Mouse (Mus musculus): ENCODE data around the gene Mboat1. TPM values are rescaled to one million over a fixed set of nuclear protein-coding genes. Genes with fewer than 3 reads are reported as not detected.

Mboat1 gene
- total RNA-seq, 2 experiments from 2014 or later: 1.00 to 1.4 TPM

DNA sequence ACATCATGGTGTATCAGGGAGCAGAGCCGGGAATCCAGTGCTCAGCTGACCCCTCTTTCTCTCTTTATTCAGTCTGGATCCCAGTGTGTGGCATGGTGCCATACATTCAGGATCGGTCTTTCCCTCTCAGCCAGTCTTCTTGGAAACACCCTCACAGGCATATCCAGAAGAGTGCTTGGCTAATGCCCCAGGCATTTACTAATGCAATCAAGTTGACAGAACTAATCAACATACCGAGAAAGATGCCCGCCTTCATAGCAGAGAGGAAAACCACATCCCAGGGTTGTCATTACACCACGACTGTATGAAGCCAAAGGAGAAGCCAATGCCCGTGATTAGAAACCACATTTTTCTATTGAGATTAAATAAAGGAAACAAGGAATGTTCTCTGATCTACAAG, 41.1 kb downstream of the Mboat1 start:
- intact Hi-C loops (cut with DNase I): no loop called here
- DNase-seq: no peak

DNA sequence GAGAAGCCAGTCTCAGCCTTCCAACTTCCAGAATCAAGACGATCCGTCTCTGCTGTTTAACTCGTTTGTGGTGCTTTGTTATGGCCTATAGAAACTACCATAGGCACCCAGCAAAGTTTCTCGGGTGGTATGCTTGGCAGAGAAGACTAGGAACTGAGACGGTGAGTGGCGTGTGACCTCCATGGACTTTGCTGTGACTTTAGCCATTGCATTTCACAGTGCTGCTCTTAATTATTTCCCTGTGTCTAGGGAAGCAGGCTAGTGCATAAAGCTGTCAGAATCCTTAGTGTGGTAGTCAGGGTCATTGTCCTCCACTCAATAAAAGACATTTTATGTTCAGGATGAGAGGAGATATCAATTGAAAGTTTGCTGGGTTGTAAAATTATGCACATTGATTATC, 49.3 kb downstream of the Mboat1 start:
- DNase-seq: no peak
- intact Hi-C loops (cut with DNase I): no loop called here

DNA sequence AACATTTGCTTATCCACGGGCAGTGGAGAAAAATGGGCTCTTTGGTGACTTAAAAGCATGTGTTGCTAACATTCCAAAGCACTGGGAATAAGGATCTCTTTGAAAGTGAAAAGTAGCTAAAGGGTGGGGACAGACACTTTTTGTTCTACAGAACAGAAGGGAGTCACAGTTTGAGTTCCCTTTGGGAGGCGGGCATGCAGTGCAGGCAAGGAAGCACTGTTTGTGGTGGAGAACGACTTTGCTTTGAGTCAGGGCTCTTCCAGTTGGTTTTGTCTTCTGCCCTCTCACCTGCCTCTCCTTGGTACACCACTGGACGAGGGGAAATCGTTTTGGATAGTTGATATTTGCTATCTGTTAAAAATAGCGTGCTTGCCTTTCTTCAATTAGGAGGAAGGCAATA, 49.7 kb downstream of the Mboat1 start:
- intact Hi-C loops (cut with DNase I): no loop called here
- DNase-seq: no peak

DNA sequence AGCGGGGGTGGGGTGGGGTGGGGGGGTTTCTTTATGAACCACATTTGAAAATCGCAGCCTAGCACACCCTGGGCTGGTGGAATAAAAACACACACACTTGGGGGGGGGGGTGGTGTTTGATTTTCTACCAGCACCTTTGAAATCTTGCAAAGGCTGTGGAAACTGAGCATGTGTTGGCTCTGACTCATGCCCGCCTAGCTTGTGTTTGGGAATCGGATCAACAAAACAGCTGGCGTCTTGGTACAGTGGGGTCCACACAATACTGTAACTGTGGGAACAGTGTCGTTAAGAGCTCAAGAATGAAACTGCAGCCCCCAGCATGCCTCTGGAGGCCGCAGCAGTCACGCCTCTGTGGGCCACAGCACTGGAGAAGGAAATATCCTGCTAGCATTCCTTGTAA, 50.2 kb downstream of the Mboat1 start:
- DNase-seq: peak in 1 of 2 experiments; percentile 25
- intact Hi-C loops (cut with DNase I): no loop called here

DNA sequence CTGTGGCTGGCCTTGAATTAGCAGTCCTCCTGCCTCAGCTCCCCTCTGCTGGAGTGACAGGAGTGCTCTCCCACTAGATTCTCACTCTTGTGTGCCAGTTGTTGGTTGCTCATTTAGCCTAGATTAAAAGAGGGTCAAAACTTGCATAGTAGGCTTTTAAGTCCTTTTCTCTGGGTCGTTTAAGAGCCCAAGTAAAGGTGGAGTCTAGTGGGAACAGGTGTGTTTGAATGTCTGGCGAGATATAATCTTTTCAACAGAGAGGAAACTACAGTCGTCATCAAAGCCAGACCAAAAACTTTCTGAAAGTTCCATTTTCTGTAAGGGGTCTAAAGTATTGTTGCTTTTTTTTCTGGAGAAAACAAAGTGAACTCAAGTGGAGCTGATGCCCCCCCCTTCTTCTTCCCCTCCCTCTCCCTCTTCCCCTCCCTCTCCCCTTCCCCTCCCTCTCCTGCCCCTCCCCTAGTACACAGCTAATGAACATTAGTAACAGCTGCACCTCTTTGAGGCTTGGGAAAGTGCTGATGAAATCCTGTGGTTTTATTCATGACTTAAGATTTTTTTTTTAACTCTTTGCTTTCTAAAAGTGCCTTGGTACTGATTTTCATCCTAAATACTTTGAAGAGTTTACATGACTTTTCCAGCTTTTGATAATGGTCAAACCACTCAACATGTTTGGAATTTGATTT, 55.9 kb downstream of the Mboat1 start:
- intact Hi-C loops (cut with DNase I): no loop called here
- no peak for DNase-seq

DNA sequence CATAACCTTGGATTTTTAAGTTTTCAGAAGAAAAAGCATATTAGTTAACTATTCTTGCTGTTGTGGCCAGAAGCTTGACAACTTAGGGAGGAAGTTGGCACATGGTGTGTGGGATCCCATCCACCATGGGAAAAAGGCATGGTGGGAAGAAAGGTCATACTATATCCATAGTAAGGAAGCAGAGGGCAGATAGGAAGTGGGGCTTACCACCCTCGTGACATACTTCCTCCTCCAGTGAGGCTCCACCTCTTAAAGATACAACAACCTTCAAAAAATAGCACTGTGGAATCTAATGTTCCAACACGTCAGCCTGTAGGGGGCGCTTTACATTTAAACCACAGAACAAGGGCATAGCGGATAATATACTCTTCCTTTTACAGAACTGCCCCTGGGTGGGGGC, 57.1 kb downstream of the Mboat1 start:
- intact Hi-C loops (cut with DNase I): no loop called here
- no peak for DNase-seq

DNA sequence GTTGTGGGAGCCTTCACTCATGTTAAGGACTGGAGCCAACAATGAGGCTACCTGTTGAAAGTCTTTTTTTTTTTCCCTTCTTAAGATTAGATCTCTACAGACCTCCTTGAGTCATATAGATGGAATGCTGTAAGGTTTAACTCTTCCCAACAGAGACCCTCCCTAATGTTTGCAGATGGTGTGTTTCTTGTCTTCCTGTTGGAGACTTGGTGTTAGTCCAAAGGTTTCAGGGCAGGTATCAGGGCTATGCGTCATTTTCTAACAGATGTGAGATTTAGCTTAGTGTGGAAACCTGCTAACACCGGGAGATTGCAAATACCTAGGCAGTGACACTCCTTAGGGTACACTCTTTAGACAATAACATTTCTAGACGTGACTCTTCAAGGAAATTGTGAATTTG, 58.5 kb downstream of the Mboat1 start:
- DNase-seq: no peak
- intact Hi-C loops (cut with DNase I): loop anchor here (5.0 kb wide), 1 partner anchor 57 kb away; no protein-coding TSS in a partner anchor

DNA sequence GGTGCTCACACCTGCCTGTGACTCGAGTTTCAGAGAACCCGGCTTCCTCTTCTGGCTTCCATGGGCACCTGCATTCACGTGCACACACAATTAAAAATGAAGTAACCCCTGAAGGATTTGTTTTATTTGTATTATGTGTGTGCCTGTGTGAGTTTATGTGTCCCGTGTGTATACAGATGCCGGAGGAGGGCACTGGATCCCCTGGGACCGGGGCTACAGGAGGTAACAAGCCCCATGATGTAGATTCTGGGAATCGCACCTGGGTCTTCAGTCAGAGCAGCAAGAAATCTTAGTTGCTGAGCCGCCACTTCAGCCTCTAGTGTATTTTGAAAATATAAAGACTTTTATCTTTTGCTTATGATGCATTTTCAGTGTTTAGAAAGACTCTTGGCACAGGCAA, 60.4 kb downstream of the Mboat1 start:
- no peak for DNase-seq
- intact Hi-C loops (cut with DNase I): loop anchor here (5.0 kb wide), 1 partner anchor 56 kb away; no protein-coding TSS in a partner anchor

DNA sequence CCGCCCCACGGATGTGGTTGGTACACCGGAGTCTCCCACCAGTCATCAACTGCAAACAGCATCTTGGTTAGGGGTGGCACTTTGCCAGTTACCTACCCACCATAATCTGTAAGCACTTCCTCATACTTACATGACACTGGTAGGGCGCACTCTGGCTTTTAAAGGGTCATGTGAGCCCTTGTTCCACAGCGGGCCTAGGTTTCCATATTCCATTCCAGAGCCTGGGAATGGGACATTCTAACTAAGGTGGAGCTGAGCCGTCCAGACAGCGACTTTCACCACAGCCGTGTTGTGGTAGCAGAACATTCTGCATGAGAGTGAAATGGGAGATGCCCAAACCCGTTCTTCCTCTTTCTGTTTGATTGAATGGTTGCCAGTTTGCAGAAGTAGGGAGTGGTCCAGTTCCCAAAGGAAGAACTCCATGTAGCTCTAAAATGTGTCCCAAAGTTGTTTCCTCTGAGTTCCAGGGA, 61.8 kb downstream of the Mboat1 start:
- intact Hi-C loops (cut with DNase I): loop anchor here (5.0 kb wide), 1 partner anchor 54 kb away; no protein-coding TSS in a partner anchor
- no peak for DNase-seq

DNA sequence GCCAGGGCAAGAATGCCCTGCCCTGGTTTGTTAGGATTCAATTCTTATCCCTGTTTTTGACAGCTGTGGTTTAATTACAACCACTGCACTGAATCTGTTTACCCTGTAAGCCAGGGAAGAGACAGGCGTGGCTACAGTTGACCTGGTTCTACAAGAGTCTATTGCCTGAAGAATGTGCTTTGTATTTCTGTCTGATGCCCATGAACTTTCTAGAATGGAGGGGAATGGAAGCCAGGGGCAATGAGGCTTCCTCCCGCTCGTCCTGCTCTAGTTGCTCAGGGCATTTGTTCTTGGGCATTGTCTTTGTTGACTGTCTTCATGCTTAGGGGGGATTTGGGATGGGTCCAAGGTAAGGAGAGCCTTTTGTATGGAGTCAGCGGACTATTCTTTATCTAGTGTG, 63.5 kb downstream of the Mboat1 start:
- no peak for DNase-seq
- intact Hi-C loops (cut with DNase I): loop anchor here (5.0 kb wide), 1 partner anchor 52 kb away; no protein-coding TSS in a partner anchor

DNA sequence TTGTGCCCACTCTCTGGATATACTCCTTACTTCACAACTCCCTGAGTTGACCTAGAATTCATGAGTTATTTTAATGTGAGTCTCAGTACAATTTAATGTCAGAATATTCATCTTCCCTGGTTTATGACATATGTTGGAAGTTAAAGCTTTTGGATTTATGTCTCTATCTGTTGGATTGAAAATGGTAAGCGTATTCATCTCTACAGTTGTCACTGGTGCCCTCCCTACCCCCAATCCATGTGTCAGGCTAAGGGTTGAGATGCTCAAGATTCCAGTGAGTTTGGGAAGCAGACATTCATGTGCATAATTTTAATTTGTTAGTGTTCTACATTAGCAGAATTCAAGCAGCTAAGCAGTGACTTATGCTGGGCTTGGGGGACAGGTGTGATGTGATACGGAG, 64.4 kb downstream of the Mboat1 start:
- intact Hi-C loops (cut with DNase I): no loop called here
- no peak for DNase-seq

DNA sequence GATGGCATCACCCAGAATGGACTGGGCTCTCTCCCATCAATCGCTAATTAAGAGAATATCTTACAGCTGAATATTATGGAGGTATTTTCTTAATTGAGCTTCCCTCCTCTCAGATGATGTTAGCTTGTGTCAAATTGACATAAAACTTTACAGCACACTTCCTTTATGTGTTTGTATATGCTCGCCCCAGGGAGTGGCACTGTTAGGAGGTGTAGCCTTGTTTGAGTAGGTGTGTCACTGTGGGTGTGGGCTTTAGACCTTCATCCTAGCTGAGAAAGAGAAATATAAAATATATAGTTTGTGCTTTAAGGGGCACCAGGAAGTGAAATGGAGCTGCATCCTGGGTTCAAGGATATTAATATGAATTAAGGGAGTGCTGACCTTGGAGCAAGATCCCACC, 66.7 kb downstream of the Mboat1 start:
- intact Hi-C loops (cut with DNase I): no loop called here
- DNase-seq: no peak

DNA sequence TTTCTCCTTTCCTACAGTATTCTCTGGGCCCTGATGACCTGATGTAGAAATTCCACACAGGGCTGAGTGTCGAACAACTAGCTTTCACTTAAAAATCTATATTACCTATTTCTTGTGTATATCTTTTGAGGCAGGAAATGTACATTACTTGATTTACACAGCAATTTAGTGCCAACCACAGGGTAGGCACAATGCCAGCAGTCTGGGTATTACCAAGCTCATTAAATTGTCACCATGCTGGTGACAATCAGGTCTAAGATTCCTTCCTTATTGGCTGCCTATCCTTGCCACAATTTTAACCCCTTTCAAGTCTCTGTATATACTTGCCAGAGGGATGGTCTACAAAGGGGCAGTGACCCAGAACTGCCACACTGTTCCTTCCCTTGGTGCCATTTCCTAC, 71.9 kb downstream of the Mboat1 start:
- intact Hi-C loops (cut with DNase I): no loop called here
- no peak for DNase-seq

DNA sequence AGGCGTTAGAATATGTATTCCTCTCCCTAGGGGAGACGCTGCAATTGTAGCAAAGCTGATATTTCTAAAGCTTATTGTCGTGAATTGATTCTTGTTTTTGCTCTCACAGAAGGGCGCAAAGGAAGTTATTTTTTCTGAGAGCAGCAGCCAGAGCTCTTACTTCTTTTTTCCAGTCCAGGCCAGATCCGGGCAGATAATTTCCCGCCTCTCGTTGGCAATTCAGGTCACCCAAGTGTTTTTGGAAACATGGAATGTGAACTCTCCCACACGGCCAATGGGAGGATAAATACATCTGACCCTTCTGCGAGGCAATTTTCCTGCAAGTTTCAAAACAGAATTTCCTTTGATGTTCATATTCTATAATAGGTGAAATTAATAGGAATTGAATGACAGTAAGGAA, 77.0 kb downstream of the Mboat1 start:
- DNase-seq: no peak
- intact Hi-C loops (cut with DNase I): no loop called here

DNA sequence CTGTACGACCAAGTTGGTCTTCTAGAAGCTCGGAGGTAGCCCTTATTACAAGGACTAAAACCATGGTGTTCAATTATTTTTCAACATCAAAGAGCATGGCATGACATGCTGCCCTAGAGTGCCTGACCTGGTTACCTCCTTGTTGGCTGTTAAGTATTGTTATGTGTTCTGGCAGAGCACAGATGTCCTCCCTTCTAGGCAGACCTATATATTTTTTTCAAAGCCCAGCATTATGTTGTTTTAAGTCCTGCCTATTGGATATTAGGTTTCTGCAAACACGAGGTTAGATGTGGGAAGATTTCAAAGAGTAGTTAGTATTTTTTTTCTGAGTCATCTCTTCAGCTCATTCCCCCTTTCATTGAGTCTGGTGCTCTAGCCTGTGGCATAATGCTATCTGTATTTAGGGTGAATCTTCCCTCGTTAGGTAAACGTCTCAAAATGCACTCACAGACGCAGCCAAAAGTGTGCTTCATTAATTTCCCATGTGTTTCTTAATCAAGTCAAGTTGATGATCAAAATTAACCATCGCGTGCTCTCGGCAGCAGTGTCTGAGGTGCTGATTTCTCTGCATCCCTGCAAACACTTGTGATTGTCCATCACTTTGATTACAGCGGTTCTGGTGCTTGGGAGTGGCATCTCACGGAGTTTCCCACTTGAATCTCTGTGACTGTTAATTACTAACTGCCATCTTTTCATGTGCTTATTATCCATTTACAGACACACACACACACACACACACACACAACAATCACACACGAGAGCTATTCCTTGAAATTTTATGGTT, 81.5 kb downstream of the Mboat1 start:
- no peak for DNase-seq
- intact Hi-C loops (cut with DNase I): no loop called here

DNA sequence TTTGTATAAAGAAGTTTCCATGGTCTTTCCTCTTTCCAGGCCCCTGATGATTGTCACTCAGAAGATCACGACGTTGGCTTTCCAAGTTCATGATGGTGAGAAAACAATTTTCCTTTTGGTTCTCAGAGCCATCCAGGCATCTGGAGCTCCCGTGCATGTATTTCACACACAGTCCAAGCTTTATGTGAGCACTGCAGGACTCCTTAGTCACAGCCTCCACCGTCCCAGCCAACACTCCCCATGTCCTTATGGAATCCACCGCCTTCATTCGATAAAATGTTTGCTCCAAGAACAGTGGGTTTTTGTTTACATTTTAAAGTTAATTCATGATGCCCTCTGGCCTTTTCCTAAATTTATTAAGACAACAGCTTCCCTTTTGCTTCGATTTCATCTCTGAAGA, 83.3 kb downstream of the Mboat1 start:
- DNase-seq: no peak
- intact Hi-C loops (cut with DNase I): no loop called here

DNA sequence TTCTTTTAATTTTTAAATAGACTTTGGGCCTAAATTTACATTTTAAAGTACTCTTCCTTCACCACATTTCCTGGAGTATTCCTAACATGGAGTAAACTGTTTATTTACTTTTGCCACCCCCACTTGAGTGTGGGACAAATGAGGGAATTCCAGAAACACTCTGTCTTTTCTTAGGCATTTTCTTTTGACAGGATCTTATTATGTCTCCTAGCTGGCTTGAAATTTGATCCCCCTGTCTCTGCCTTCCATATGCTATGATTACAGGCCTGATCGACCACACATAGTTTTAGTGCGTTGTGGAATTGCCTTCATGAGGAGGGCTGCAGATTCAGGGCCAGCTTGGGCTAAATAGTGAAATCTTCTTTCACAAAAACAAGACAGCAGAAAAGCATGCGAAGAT, 85.0 kb downstream of the Mboat1 start:
- intact Hi-C loops (cut with DNase I): no loop called here
- DNase-seq: no peak

DNA sequence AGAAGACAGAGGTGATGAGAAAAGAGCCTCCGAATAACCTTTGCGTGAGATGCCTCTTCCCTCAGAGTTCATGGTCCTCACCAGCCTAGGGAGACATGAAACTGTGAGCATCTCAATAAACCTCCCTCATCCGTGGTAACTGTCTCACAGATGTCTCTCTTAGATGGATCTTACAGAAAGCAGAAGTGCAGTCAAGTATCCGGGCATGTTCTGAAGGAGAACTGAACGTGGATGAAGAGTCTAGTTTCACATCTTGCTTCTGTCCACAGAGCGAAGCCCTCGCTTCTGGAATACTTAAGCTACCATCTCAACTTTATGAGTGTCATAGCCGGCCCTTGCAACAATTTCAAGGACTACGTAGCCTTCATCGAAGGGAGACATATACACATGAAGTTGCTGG, 87.8 kb downstream of the Mboat1 start:
- DNase-seq: no peak
- intact Hi-C loops (cut with DNase I): no loop called here

DNA sequence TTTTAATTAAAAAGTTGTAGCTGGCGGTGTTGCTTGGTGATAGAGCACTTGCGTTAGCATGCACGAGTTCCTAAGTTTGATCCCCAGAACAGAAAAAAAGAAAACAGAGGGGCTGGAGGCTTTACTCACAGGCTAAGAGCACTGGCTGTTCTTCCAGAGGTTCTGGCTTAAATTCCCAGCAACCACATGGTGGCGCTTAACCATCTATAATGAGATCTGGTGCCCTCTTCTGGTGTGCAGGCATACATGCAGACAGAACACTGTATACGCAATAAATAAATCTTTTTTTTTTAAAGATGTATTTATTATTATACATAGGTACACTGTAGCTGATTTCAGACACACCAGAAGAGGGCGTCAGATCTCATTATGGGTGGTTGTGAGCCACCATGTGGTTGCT, 88.4 kb downstream of the Mboat1 start:
- no peak for DNase-seq
- intact Hi-C loops (cut with DNase I): no loop called here

DNA sequence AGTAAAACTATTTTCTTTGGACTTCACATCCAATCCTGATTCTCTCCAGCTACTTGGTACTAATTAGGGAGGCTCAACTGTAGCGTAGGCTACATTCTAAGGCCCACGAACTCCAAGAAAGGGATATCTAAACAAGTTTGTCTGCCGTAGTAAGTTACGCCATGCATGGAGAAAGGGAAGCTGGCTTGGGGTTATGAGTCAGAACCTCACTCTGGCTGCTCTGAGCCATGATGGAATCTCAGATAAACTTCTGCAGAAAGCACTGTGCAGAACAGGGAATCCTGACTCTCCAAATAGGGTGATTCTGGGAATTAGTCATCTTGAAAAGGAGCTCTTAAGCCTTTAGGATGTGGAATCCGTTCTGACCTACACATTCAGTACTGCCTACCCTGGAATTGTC, 92.5 kb downstream of the Mboat1 start:
- intact Hi-C loops (cut with DNase I): no loop called here
- DNase-seq: no peak

DNA sequence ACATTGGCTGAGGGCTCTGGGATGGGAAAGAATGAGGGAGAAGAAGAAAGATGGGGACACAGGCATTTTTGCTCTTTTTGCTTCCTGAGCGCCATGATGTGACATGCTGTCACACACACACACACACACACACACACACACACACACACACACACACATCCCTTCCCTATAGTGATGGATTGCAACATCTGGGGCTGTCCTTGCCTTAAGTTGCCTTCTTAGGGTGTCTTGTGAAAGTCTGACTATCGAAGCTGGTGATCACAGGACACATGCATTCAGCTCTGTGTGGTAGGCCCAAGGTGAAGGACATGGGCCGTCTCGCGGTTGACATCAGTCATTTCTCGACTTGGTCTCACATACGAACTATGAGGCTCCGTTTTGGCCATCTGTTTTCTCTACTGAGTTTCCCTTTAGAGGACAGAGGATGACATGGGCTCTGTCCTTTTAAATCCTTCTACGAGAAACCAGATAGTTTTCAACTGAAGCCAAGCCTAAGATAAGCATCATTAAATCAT, 93.4 kb downstream of the Mboat1 start:
- intact Hi-C loops (cut with DNase I): no loop called here
- DNase-seq: no peak

Measured in heart, postnatal 14 days (tissue).